23 mouse cellular contexts compared by ENCODE assay signal in the genomic region with DNA sequence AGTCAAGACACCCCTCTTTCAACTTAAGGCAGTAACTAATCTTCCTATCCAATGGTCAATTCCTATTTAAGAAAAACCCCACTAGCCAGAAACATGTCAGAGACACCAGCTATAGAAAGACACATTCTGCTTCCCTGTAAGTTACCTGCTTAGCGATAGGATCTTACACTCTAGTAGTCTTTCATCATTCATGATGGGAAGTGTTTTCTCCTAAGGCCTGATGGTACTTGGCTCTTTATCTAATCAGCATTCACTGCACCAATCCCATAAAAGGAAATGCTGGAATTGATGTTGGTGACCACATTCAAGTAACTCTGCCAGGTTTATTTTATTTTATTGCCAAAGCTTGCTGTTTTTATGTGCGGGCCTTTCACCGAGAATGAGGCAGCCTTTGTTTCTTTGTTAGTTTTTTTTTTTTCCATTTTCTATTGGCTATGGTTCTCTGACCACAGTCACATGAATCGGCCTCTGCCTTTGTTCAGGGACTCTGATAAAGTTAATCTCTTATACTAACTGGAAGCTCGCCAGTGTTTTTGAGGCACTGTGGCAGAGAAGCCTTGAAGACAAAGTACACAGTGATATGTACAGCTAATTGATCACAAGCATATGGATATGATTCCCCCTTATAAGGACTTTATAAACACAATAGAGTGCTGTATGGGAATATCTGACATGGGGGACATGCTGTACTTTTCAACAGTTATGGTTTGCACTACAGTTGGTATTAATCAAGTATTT.
DNase-seq lines count a peak whose midpoint lies in the region; ATAC-seq and TF ChIP-seq lines count a peak whose summit lies in the region.
"Had no signal": no experiment of that assay in that cellular context is flagged by ENCODE, and none has a peak within 500 bp of the region (broad histone marks: within the 10 kb centered on the region; RNA-seq: fewer than 3 reads in every experiment).

No protein-coding gene starts in this region.

- no peak overlapping the region for H3K27ac ChIP-seq in embryonic facial prominence, embryonic 14.5 days (replicated peaks; ENCODE audit: low read depth, low read length)
- no peak overlapping the region for H3K27ac ChIP-seq in embryonic facial prominence, embryonic 10.5 days (replicated peaks)
- H3K27ac ChIP-seq in intestine, postnatal 0 days (ENCODE audit: low read depth, low read length) = no peak overlapping the region
- H3K27ac ChIP-seq in stomach, postnatal 0 days (replicated peaks) = no peak overlapping the region
- no peak overlapping the region for H3K27ac ChIP-seq in hindbrain, embryonic 12.5 days
- H3K27ac ChIP-seq: embryonic facial prominence, embryonic 12.5 days; heart, adult 2 months; hindbrain, embryonic 13.5 days; kidney, postnatal 0 days; limb, embryonic 12.5 days; liver, embryonic 12.5 days; midbrain, embryonic 12.5 days; neural tube, embryonic 12.5 days had no signal

- H3K36me3 ChIP-seq in embryonic facial prominence, embryonic 14.5 days (ENCODE audit: control insufficient read depth, insufficient read depth, low read length) = no peaks in the 10 kb centered on the region
- H3K36me3 ChIP-seq in embryonic facial prominence, embryonic 10.5 days (replicated peaks) = no peaks in the 10 kb centered on the region
- H3K36me3 ChIP-seq in intestine, postnatal 0 days (ENCODE audit: control insufficient read depth, insufficient read depth) = no peaks in the 10 kb centered on the region
- no peaks in the 10 kb centered on the region for H3K36me3 ChIP-seq in stomach, postnatal 0 days (ENCODE audit: control insufficient read depth, insufficient read depth, low read length)
- H3K36me3 ChIP-seq in hindbrain, embryonic 12.5 days = no peaks in the 10 kb centered on the region
- H3K36me3 ChIP-seq: embryonic facial prominence, embryonic 12.5 days; hindbrain, embryonic 13.5 days; limb, embryonic 12.5 days; liver, embryonic 12.5 days; midbrain, embryonic 12.5 days; neural tube, embryonic 12.5 days had no signal

- TF ChIP-seq CTCF in intestine, postnatal 0 days (IDR thresholded peaks at IDR 0.05; ENCODE audit: low read depth) = no peak
- TF ChIP-seq CTCF in stomach, postnatal 0 days (IDR thresholded peaks at IDR 0.05; ENCODE audit: low read depth) = no peak

- DNase-seq in embryonic facial prominence, embryonic 14.5 days (ENCODE audit: low spot score) = peak; percentile 17
- DNase-seq in embryonic facial prominence, embryonic 10.5 days (ENCODE audit: low spot score) = no peak
- DNase-seq in layer of hippocampus, postnatal 10 days (ENCODE audit: low spot score in 2 of 2) = peak; percentile 12 to 14
- no peak for DNase-seq in layer of hippocampus, adult 8-10 months (ENCODE audit: low spot score in 2 of 2)
- peak; percentile 57 for DNase-seq in stomach, postnatal 0 days (ENCODE audit: low spot score)
- no peak for DNase-seq in lung, postnatal 4 days
- DNase-seq: adrenal gland, postnatal 10 days; cerebellum, adult 9-11 months; gastrocnemius, postnatal 25 days; heart, adult 2 months; lung, adult 2 months; spleen, adult 18-20 months had no signal

- WGBS in embryonic facial prominence, embryonic 14.5 days = 79% methylated on average over 5 of the region's 5 CpGs
- WGBS in embryonic facial prominence, embryonic 10.5 days = 87% methylated on average over 5 of the region's 5 CpGs
- WGBS in intestine, postnatal 0 days = 30% methylated on average over 5 of the region's 5 CpGs
- WGBS in stomach, postnatal 0 days = 49% methylated on average over 5 of the region's 5 CpGs
- 80% methylated on average over 5 of the region's 5 CpGs for WGBS in hindbrain, embryonic 12.5 days

- H3K9ac ChIP-seq in embryonic facial prominence, embryonic 14.5 days (ENCODE audit: low read depth, low read length) = no peak overlapping the region
- no peak overlapping the region for H3K9ac ChIP-seq in intestine, postnatal 0 days (ENCODE audit: low read depth, low read length)
- no peak overlapping the region for H3K9ac ChIP-seq in stomach, postnatal 0 days (ENCODE audit: low read length)
- no peak overlapping the region for H3K9ac ChIP-seq in hindbrain, embryonic 12.5 days
- H3K9ac ChIP-seq: embryonic facial prominence, embryonic 12.5 days; hindbrain, embryonic 13.5 days; limb, embryonic 12.5 days; liver, embryonic 12.5 days; midbrain, embryonic 12.5 days; neural tube, embryonic 12.5 days had no signal

- H3K27me3 ChIP-seq in embryonic facial prominence, embryonic 14.5 days (replicated peaks; ENCODE audit: control insufficient read depth, insufficient read depth, low read length) = no peaks in the 10 kb centered on the region
- no peaks in the 10 kb centered on the region for H3K27me3 ChIP-seq in embryonic facial prominence, embryonic 10.5 days (replicated peaks; ENCODE audit: low read depth, poor library complexity, severe bottlenecking)
- no peaks in the 10 kb centered on the region for H3K27me3 ChIP-seq in intestine, postnatal 0 days (replicated peaks; ENCODE audit: control insufficient read depth, insufficient read depth, low read length)
- H3K27me3 ChIP-seq in stomach, postnatal 0 days (ENCODE audit: control insufficient read depth, insufficient read depth, low read length) = no peaks in the 10 kb centered on the region
- no peaks in the 10 kb centered on the region for H3K27me3 ChIP-seq in hindbrain, embryonic 12.5 days
- H3K27me3 ChIP-seq: embryonic facial prominence, embryonic 12.5 days; hindbrain, embryonic 13.5 days; limb, embryonic 12.5 days; liver, embryonic 12.5 days; midbrain, embryonic 12.5 days; neural tube, embryonic 12.5 days; Patski had no signal

- no peaks in the 10 kb centered on the region for H3K9me3 ChIP-seq in embryonic facial prominence, embryonic 14.5 days (ENCODE audit: control insufficient read depth, low read length)
- no peaks in the 10 kb centered on the region for H3K9me3 ChIP-seq in embryonic facial prominence, embryonic 10.5 days
- no peaks in the 10 kb centered on the region for H3K9me3 ChIP-seq in intestine, postnatal 0 days (ENCODE audit: control insufficient read depth)
- H3K9me3 ChIP-seq in stomach, postnatal 0 days (ENCODE audit: control insufficient read depth, low read length) = no peaks in the 10 kb centered on the region
- no peaks in the 10 kb centered on the region for H3K9me3 ChIP-seq in hindbrain, embryonic 12.5 days (replicated peaks)
- H3K9me3 ChIP-seq: embryonic facial prominence, embryonic 12.5 days; hindbrain, embryonic 13.5 days; limb, embryonic 12.5 days; liver, embryonic 12.5 days; midbrain, embryonic 12.5 days; neural tube, embryonic 12.5 days had no signal

- no peak overlapping the region for H3K4me3 ChIP-seq in embryonic facial prominence, embryonic 14.5 days (ENCODE audit: low read depth, low read length)
- no peak overlapping the region for H3K4me3 ChIP-seq in embryonic facial prominence, embryonic 10.5 days
- no peak overlapping the region for H3K4me3 ChIP-seq in intestine, postnatal 0 days (ENCODE audit: low read depth, low read length)
- no peak overlapping the region for H3K4me3 ChIP-seq in stomach, postnatal 0 days (ENCODE audit: low read depth, low read length)
- H3K4me3 ChIP-seq in hindbrain, embryonic 12.5 days = no peak overlapping the region
- H3K4me3 ChIP-seq: embryonic facial prominence, embryonic 12.5 days; heart, adult 2 months; hindbrain, embryonic 13.5 days; limb, embryonic 12.5 days; liver, embryonic 12.5 days; midbrain, embryonic 12.5 days; neural tube, embryonic 12.5 days had no signal

- no peak overlapping the region for H3K4me2 ChIP-seq in embryonic facial prominence, embryonic 14.5 days (ENCODE audit: low read depth, low read length)
- no peak overlapping the region; the same call in 1 of the 2 replicates for H3K4me2 ChIP-seq in intestine, postnatal 0 days (replicated peaks; ENCODE audit: low read depth)
- H3K4me2 ChIP-seq in stomach, postnatal 0 days (replicated peaks; ENCODE audit: low read depth) = no peak overlapping the region
- H3K4me2 ChIP-seq in hindbrain, embryonic 12.5 days (replicated peaks) = no peak overlapping the region
- H3K4me2 ChIP-seq: embryonic facial prominence, embryonic 12.5 days; hindbrain, embryonic 13.5 days; limb, embryonic 12.5 days; liver, embryonic 12.5 days; midbrain, embryonic 12.5 days; neural tube, embryonic 12.5 days had no signal

- ATAC-seq in embryonic facial prominence, embryonic 14.5 days (ENCODE audit: low read depth) = no peak
- ATAC-seq in intestine, postnatal 0 days = peak; percentile 71
- peak; percentile 80; the same call in 1 of the 2 replicates for ATAC-seq in stomach, postnatal 0 days (ENCODE audit: low FRiP score, low TSS enrichment)
- ATAC-seq in hindbrain, embryonic 12.5 days (ENCODE audit: low FRiP score) = no peak
- ATAC-seq: activated CD4-positive, CD25-positive, alpha-beta regulatory T cell, adult 4 months; liver, embryonic 12.5 days; Patski had no signal

- no peaks in the 10 kb centered on the region for H3K4me1 ChIP-seq in embryonic facial prominence, embryonic 14.5 days (ENCODE audit: control insufficient read depth, insufficient read depth, low read length)
- no peaks in the 10 kb centered on the region for H3K4me1 ChIP-seq in embryonic facial prominence, embryonic 10.5 days
- H3K4me1 ChIP-seq in intestine, postnatal 0 days (replicated peaks; ENCODE audit: control insufficient read depth, insufficient read depth, low read length) = no peaks in the 10 kb centered on the region
- H3K4me1 ChIP-seq in stomach, postnatal 0 days (replicated peaks; ENCODE audit: control insufficient read depth, insufficient read depth) = no peaks in the 10 kb centered on the region
- H3K4me1 ChIP-seq in hindbrain, embryonic 12.5 days = no peaks in the 10 kb centered on the region
- H3K4me1 ChIP-seq: embryonic facial prominence, embryonic 12.5 days; hindbrain, embryonic 13.5 days; limb, embryonic 12.5 days; liver, embryonic 12.5 days; midbrain, embryonic 12.5 days; neural tube, embryonic 12.5 days had no signal

- no peak for TF ChIP-seq EP300 in stomach, postnatal 0 days (optimal IDR thresholded peaks at IDR 0.05)

Comparison
In these comparisons a context has a peak if more than half of its experiments do, and no peak if none do; other contexts are left out.
1. DNase-seq: peak in embryonic facial prominence, embryonic 14.5 days (single experiment), layer of hippocampus, postnatal 10 days (2 of 2) and stomach, postnatal 0 days (single experiment); none in embryonic facial prominence, embryonic 10.5 days (single experiment), layer of hippocampus, adult 8-10 months (0 of 2) and lung, postnatal 4 days (0 of 2).
2. ATAC-seq: peak in intestine, postnatal 0 days (single experiment) and stomach, postnatal 0 days (single experiment); none in embryonic facial prominence, embryonic 14.5 days (single experiment) and hindbrain, embryonic 12.5 days (single experiment).